Mouse (Mus musculus): ENCODE measurements around the gene Ssbp1.

Gene Ssbp1

DNA sequence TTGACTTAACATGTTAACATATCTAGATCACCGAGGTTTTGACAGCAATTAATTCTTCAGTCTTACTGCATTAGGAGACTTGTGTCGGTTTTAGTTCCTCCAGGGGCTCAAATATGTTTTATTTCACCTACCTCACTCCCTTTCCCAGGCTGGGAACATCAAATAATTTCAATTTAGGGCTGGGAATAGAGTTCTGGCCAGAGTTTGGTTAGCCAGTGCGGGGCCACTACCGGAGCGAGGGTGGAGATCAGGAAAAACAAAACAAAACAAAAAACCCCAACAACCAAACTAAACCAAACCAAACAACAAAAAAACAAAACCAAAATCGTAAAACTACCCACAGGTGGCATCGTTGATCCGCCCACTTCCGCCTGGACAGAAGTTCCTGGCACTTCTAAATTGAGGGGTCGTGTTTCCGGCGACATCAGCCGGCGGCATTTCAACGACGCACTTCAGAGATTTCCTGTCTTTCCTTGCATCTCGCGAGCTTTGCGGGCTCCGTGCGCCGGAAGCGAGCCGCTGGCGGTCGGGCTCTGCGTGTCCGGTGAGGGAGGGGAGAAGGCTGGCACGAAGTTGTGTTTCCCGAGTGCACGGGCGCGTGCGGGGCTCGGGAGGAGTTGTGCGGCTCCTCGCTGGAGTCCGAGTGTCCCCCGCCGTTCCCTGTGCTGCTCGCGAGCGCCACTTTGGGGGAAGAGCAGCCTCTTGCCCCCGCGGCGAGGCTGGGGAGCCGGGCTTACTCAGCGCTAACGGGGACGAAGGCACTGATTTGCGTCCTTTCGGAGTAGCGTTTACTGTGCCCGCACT lies at the start of gene Ssbp1:
Gene Ssbp1, plus strand, starts transcription at position 437 of the 804 bp plus-strand sequence.
- peak; percentile 96 for DNase-seq (ENCODE audit: low read depth, low spot score)

DNA sequence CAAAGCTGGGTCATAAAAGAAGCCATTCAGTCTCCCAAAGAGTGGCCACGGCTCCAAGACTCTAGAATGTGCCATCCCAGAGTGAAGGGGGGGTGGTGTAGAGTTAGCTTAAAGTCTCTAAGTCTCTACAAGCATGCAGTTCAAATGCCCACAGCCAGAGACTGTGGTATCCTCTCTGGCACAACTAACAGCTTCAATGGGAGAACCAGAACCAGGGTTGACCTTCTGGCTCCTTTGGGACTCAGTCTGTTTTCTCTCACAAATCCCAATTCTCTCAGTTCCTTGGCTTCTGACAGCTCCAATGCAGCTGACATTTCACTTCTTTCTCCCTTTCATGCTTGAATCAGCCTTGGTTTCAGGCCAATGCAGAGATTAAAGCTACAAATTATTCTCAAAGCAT lies 48.1 kb upstream of the Ssbp1 start:
- DNase-seq (ENCODE audit: low read depth, low spot score) = no peak

DNA sequence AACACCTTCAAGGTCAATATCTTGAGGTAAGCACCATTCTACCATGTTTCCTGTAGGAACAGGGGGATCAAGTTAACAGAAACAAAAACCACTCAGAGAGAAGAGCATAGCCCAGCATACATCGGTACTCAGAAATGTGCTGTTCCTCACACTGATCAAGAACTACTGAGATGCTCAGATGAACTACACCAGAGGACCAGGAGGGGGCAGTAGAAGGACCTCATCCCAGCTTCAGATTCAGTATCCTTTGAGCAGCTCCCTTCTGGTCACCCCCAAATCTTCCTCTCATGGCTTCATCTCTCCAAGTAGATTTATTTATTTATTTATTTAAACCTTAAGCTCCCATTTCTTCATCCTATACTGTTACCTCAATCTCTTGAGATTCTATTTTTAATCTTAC lies 47.4 kb upstream of the Ssbp1 start:
- peak; percentile 62 for DNase-seq (ENCODE audit: low read depth, low spot score)

DNA sequence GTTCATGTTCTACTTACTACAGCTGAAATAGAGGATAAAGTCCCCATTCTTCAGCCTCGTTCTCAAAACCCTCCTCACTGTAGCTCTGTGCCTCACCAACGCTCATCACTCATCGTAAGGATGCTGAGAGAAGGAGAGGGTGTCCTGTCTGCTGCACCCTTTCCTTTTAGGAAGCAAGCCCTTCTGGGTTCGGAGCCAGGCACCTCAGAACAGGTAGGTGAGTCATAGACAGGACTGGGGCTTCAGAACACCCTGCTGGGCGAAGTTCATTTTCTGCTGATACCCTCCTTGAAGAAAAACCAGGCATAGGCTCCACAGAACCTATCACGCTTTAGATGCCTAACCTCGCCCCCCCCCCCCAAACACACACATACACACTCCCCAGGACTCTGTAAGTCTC lies 43.7 kb upstream of the Ssbp1 start:
- DNase-seq (ENCODE audit: low read depth, low spot score) = no peak

DNA sequence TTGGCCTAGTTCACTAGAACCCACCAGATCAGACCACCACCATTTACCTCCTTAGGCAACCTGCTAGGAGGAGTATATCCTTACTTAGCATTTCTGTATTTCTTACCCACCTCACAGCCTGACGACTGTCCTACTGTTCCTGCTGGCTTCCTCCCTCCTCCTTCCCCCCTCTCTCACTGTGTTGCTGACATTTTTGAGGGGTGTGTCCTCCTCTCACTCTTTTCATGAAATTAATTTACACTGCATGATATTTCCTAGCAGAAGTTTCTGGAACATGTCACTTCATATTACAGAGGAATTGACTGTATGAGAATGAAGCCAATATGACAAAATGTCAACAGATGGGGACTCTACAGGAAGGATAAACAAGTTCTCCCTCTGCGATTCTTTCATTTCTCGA lies 42.5 kb upstream of the Ssbp1 start:
- DNase-seq (ENCODE audit: low read depth, low spot score) = no peak

DNA sequence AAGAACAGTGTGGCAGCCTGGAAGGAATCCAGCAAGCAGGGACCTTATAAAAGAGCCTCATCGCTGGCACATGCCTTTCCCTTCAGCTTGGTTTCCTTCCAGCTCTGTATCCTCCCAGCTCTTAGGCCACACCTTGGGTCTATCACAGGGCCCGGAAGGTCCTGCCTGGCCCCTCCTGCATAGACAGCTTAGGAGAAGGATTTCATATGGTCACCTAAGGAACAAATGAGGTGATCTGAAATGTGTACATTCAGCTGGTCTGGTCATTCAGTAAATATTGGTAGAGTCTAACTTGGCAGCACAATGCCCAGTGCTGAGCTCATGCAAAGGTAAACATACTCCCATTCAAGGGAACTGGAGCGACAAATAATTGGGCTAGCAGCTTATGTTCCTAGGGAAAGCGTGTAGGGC lies 41.6 kb upstream of the Ssbp1 start:
- DNase-seq (ENCODE audit: low read depth, low spot score) = no peak

DNA sequence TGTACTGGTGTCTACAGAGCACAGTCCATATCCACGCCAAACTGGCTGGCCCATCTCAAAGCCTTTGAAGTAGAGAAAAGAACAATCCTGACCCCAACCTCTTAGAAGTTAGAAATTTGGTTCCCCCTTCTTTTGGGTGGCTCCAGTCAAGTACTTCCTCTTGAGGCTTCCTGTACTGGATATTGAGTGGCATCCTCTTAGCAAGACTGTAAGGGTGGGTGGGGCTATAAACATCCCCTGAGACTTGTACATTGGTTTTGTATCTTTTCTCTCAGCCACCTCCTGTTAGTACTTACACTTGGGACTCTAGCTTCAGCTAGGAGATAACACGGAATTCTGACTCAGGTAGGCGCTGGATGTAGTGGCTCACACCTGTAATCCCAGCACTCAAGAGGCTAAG lies 40.9 kb upstream of the Ssbp1 start:
- DNase-seq (ENCODE audit: low read depth, low spot score) = no peak

DNA sequence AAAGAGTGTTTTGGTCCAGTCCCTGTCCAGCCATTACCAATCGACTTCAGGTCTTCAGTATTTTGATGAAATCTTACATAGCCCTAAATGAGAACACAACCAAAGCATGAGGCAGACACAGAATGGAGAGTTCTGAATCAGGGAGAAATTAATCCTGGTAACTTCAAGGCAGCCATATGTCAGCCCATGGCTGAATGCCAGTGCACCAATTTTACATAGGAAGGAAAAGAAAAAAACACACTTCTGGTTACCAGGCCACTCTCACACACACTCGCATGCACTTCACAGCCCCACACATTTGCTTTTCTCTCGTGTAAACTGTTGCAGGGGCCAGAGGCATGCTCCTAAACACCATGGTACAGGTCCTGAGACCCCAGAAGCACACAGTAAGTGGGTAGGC lies 40.3 kb upstream of the Ssbp1 start:
- DNase-seq (ENCODE audit: low read depth, low spot score) = no peak

DNA sequence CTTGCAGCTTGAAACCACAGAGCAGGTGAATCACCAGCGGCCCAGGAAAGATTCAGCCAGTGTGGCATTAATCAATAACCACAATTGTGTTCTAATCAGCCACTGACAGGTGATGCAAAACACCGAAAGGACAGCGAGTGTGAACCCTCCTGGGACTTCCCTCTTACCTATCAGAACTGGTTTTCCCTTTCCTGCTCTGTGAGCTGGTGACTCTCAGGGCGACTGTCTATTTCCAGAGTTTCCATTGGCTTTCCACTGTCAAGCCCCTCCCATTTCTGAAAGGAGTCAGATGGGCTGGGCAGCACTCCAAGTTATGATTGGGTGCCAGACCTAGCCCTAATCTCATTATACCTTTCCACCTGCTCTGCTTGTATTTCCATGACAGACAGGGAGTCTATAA lies 39.8 kb upstream of the Ssbp1 start:
- DNase-seq (ENCODE audit: low read depth, low spot score) = peak; percentile 23

DNA sequence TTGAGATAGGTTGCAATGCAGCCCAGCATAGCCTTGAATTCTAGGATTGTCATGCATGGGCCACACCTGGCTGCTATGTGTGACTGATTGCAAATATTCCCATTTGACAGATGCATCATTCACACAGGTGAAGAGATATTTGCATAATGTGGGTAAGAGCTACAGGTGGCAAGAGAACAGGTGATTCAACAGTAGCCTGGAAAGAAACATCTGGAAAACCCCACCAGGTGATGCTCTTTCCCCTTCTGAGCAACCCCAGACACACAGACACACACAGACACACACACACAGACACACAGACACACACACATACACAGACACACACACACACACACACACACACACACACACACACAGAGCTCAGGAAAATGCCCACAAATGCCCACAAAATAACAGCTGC lies 39.3 kb upstream of the Ssbp1 start:
- DNase-seq (ENCODE audit: low read depth, low spot score) = no peak

DNA sequence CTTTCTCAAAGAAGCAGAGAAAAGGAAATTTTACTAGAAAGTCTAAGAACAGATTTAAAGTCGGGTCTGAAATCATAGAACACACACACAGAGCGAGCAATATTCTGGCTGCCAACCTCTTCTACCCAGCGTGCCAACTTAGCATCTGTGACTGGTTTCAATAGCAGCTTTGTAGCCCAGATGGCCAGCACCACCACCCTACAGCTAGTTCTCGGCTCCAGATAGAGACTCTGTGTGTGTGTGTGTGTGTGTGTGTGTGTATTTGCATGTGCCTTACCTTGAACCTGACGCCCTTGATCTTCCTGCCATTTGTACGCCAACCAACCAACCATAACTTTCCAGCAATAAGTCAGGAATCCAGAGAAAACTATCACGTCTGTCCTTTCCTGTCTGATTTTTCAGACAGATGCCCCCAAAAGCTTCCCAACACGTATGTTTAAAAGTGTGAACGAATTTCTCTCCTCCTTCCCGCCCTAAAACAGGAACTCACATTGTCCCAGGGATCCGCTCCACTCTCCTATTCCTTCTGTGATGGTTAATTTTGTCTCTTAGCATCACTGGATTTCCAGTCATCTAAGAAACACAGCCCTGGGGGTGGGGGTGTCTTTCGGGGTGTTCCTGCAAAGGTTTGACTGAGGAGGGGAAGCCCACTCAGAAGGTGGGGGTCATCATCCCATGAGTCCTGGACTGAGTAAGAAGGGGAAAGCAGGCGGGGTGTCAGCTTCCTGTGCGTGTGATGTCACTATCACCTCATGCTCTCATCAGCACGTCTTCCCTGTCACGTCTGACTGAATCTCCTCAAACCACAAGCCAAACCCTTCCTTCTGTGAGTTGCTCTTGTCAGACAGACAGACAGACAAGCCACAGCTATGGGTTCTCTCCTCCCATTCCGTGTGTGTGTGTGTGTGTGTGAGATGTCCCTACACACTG lies 38.5 kb upstream of the Ssbp1 start:
- no peak for DNase-seq (ENCODE audit: low read depth, low spot score)

DNA sequence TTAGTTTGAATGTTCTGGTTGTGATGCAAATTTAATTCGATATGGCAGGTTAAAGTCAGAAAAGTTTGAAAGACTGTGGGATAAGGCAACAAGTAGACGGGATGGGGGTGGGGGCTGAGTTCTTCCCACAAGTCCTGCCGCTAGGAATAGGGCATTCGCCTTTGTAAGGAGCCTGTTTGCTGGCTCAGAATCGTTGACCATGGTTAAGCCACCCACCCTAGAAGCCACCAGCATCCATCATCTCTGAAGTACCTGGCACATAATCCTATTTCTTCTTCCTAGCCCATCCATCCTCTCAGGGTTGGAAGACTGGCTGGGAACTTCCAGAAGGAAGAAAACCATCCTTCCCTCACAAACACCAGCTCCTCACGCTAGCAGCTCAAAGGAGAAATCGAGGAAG lies 36.5 kb upstream of the Ssbp1 start:
- no peak for DNase-seq (ENCODE audit: low read depth, low spot score)

DNA sequence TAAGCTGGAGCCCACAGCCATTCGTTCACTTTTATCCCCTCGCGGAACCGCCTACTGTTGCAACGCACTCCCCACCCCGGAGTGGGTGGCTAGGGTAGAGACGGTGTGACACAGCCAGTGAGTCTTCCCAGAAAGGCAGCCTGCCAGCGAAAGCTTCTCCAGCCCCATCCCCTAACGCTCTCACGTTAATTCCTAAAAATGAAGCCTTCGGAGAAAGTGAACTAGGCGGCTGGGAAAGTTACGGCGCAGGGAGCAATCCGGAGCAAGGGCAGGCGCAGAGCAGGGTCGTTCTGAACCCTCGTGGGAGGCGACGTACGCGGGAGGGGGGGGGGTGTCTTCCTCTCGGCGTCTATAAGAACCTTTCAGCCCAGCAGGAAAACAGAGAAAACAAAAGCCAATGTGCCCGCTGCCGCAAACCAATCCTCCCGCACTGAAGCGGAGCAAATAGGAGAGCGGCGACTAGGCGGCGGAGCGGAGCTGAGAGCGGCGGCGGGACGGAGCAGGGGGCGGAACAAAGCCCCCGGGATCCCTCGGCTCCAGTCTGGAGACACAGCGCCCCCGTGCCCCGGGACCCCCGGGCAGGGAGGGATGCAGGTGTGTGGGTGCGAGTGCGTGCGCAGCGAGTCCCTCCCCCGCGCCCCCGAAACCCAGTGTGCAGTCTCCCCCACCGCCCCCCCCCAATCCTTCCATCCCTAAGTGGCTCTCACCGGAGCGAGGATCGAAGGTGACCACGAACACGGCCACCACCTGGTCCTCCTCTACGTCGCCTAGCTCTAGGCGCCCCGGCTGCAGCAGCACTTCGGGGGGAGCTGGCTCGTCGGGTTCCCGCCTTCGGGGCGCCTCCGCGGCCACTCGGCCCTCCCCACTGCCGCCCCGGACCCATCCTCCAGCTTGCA lies 35.8 kb upstream of the Ssbp1 start:
- peak; percentile 59 for DNase-seq (ENCODE audit: low read depth, low spot score)

DNA sequence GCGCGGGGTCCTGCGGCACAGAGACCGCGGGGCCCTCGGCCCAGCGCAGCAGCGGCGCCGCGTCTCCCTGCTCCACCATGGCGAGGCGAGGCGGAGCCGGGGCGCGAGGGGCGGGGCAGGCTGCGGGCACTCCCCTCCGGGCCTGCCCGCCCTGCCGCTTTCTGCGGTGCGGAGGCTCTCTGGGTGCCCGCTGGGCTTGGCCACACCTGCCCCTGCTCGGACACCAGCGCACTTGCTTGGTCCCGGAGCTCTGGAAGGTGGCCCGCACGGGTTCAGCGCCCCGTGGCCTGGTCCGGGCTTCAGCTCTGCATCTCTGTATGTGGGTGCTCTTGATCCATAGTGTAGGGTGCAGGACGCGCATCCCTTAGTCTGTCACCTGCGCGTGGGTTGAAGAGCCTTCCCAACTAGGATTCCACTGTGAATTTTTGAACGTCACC lies 35.1 kb upstream of the Ssbp1 start, which contains the start of gene E330009J07Rik:
Gene E330009J07Rik, minus strand, starts transcription at position 89 of the 437 bp plus-strand sequence.
- peak; percentile 69 for DNase-seq (ENCODE audit: low read depth, low spot score)

DNA sequence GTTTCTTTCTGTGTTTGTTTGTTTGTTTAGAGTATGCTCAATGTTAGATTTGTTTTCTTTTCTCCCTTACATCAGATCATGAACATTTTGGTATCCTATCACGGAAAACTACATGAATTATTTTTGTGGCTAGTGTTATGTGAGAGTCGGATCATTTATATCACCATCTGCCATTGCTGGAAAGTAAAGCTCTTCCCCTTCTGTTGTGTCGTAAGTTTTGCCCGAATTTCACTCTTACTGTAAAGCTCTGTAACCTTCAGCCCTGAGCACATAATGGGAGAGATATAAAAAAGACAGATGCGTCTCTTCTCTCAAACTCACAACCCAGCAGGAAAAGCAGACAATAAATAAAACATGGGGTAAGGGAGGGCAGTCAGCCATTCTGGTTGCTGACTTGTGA lies 32.2 kb upstream of the Ssbp1 start, which contains the start of gene Wee2:
Gene Wee2, plus strand, starts transcription at position 153 of the 400 bp plus-strand sequence.
- no peak for DNase-seq (ENCODE audit: low read depth, low spot score)

DNA sequence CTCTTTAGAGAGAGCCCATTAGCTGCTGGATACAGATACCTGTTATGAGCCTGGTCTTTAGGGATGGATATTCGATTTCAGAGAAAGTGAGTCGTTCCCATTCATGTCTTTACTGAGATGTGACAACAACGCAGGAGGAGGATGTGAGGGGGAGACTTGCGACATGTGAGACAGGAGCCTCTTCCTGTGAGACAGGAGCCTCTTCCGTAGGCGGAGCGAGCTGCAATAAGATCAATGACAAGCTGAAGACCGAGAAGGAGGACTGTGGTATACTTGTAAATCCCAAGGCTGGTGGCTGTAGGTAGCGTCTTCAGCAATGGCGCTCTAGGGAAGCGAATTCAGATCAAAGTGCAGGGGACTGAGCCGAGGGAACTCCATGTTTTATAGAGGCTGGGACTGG lies 31.4 kb upstream of the Ssbp1 start:
- DNase-seq (ENCODE audit: low read depth, low spot score) = no peak

DNA sequence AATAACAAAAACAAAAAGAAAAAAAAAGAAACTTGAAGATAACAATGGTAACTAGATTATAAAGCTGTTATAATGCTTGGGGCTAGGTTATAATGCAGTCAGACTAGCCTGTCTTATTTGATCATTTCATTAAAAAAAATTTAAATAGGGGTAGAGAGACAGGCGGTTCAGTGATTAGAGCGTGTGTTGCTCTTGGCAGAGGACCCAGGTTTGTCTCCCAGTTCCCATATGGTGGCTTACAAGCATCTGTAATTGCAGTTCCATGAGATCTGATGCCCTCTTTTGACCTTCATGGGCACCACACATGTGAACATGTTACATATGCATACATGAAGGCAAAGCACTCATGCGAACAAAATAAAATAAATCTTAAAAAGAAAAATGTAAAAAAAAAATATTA lies 29.9 kb upstream of the Ssbp1 start:
- no peak for DNase-seq (ENCODE audit: low read depth, low spot score)

DNA sequence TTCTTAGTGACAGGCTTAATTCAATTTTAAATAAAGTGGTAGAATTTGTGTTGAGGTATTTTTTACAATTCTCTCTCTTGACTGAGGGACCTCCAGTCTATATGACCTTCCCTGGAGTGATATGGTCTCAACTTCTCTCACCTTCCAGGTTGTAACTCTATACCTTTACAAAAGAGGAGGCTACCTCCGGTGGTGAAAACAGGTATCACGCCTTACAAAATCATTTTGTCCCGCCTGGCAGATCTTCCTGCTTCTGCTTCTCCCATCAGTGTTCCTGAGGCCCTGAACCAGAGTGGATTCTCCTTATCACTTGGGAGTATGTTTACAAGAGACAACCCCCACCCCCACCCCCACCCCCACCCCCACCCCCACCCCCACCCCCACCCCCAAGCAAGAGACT lies 29.4 kb upstream of the Ssbp1 start:
- DNase-seq (ENCODE audit: low read depth, low spot score) = peak; percentile 16

DNA sequence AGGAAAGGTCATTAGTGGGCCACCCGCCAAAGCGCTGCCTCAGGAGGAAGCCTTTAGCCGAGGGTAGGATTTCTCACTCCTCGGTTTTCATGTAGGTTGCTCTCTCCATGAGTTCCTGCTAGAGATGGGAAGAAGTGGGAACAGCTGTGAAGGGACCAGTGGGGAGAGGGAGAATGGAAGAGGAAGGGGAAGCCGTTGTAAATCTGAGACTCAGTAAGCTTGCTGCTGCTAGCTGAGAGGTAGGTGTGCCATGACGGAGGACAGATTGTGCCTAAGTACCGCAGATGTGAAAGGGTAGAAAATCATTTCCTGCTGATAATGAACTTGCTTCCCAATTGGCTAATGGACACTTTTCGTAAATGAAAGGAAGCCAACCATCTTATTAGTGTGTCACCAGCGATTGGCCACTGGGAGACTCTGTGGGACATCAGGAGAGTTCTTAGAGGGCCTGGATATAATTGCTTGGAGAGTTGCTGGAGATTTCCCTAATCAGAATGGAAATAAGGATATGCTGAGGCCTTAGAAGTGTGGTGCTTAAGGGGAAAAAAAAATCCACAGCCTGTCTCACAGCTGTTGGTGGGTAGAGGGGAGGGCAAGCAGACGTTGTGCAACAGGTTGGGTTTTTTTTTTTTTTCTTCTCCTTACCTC lies 27.7 kb upstream of the Ssbp1 start:
- DNase-seq (ENCODE audit: low read depth, low spot score) = no peak

DNA sequence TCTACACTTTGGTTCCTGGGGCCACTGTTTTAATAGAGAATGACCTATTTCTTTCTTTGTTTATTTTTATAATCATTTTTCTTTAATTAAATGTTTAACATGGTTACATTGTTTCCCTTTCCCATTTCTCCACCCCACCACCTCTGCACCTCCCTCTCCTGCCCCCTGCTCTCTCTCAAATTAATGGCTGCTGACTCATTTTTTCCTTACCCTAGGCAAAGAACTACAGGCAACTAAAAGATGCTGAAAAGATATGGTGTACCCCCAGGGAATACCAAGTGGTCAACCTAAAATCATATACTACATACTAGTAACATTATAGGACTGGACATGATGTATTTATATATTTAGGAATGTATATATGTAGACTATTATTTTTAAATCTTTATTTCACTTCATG lies 22.5 kb upstream of the Ssbp1 start:
- DNase-seq (ENCODE audit: low read depth, low spot score) = no peak

DNA sequence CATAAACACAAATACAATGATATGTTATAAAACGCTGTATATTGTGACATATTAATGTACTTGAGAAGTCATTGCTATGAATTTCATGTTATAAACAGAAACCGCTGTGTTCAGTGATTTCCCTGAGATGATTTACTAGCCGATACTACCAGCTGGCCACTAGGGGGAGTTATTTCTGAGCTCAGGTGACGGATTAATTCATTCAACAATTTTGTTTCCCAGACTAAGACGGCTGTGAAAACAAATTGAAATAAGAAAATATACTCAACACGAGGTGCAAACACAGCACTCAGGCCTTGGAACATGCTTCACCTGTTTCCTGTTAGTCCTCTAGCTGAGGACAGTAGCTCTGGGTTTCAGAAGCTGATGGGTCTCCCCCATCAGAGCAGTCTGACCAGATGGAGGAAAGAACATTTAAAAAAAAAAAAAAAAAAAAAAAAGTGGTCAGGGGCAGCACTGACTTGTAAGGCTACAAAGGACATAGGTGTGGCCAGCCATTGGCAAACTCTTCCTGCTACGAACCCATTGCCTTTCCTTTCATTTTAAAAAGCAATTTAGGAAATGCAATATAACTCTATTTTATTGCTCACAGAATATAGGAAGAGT lies 16.6 kb upstream of the Ssbp1 start:
- DNase-seq (ENCODE audit: low read depth, low spot score) = peak; percentile 42
